In genomic region chr10:78519792-78520191, GRCm38 (mm10) we compare ENCODE assay signal across 26 mouse cellular contexts. TPM values are rescaled to one million over a fixed set of nuclear protein-coding genes. Genes with fewer than 3 reads are reported as not detected.
A peak's percentile ranks its signal among the peaks of the same experiment; 100 is the strongest.
DNase-seq lines count a peak whose midpoint lies in the region; ATAC-seq and TF ChIP-seq lines count a peak whose summit lies in the region.
"Had no signal": no experiment of that assay in that cellular context is flagged by ENCODE, and none has a peak within 500 bp of the region (broad histone marks: within the 10 kb centered on the region; RNA-seq: fewer than 3 reads in every experiment).

No protein-coding gene starts in this region.

- H3K36me3 ChIP-seq in heart, postnatal 0 days (replicated peaks; ENCODE audit: control insufficient read depth, insufficient read depth, low read length): no peaks in the 10 kb centered on the region
- H3K36me3 ChIP-seq in heart, embryonic 12.5 days: no peaks in the 10 kb centered on the region
- H3K36me3 ChIP-seq: limb, embryonic 12.5 days; liver, embryonic 12.5 days; midbrain, embryonic 10.5 days; neural tube, embryonic 12.5 days had no signal

- H3K4me3 ChIP-seq in heart, postnatal 0 days (ENCODE audit: low read depth, low read length): no peak overlapping the region
- no peak overlapping the region for H3K4me3 ChIP-seq in heart, embryonic 12.5 days
- H3K4me3 ChIP-seq: limb, embryonic 12.5 days; liver, embryonic 12.5 days; midbrain, embryonic 10.5 days; neural tube, embryonic 12.5 days had no signal

- TF ChIP-seq EP300 in heart, postnatal 0 days (IDR thresholded peaks at IDR 0.05; ENCODE audit: low read depth): no peak

- DNase-seq in heart, postnatal 0 days (ENCODE audit: low spot score): no peak
- DNase-seq in left cerebral cortex, postnatal 4 days: peak; percentile 60
- no peak for DNase-seq in left cerebral cortex, postnatal 14 days (ENCODE audit: low spot score in 2 of 2)
- peak; percentile 17 for DNase-seq in 3T3-L1 (ENCODE audit: low read depth, low spot score)
- peak; percentile 0 for DNase-seq in brain, embryonic 14.5 days (ENCODE audit: low read depth)
- DNase-seq in adrenal gland, postnatal 4 days (ENCODE audit: low spot score in 2 of 2): no peak
- DNase-seq: cerebellum, adult 11-12 months; kidney, adult 8-10 months; lung, adult 2 months; right cerebral cortex, adult 18-20 months had no signal

- intact Hi-C loops in left cerebral cortex, postnatal 4 days (cut with DNase I): no loop called here
- intact Hi-C loops in left cerebral cortex, postnatal 14 days (cut with DNase I): no loop called here

- no peak overlapping the region for H3K9ac ChIP-seq in heart, postnatal 0 days (replicated peaks; ENCODE audit: low read depth, low read length)
- no peak overlapping the region for H3K9ac ChIP-seq in heart, embryonic 12.5 days
- H3K9ac ChIP-seq: limb, embryonic 12.5 days; liver, embryonic 12.5 days; neural tube, embryonic 12.5 days had no signal

- H3K4me1 ChIP-seq in heart, postnatal 0 days (ENCODE audit: control insufficient read depth, insufficient read depth): no peaks in the 10 kb centered on the region
- no peaks in the 10 kb centered on the region for H3K4me1 ChIP-seq in heart, embryonic 12.5 days (replicated peaks)
- H3K4me1 ChIP-seq: limb, embryonic 12.5 days; liver, embryonic 12.5 days; midbrain, embryonic 10.5 days; neural tube, embryonic 12.5 days had no signal

- ATAC-seq in heart, postnatal 0 days (ENCODE audit: insufficient read depth, low read depth): peak; percentile 17; the same call in 1 of the 2 replicates
- no peak for ATAC-seq in heart, embryonic 12.5 days (ENCODE audit: insufficient number of reproducible peaks, low FRiP score)

- TF ChIP-seq CTCF in heart, postnatal 0 days (IDR thresholded peaks at IDR 0.05; ENCODE audit: low read depth): no peak
- no peak for TF ChIP-seq CTCF in brain, embryonic 14.5 days (IDR thresholded peaks at IDR 0.05; ENCODE audit: borderline replicate concordance, extremely low read depth, insufficient read depth, insufficient read length)

- 57% methylated on average over 9 of the region's 9 CpGs for WGBS in heart, postnatal 0 days
- 71% methylated on average over 9 of the region's 9 CpGs for WGBS in heart, embryonic 12.5 days

- no peak overlapping the region for H3K27ac ChIP-seq in heart, postnatal 0 days (ENCODE audit: low read depth)
- no peak overlapping the region for H3K27ac ChIP-seq in heart, embryonic 12.5 days (ENCODE audit: poor library complexity, severe bottlenecking)
- H3K27ac ChIP-seq: limb, embryonic 12.5 days; liver, embryonic 12.5 days; midbrain, embryonic 10.5 days; neural tube, embryonic 12.5 days; stomach, postnatal 0 days had no signal

- H3K9me3 ChIP-seq in heart, postnatal 0 days (replicated peaks; ENCODE audit: control insufficient read depth, low read length): no peaks in the 10 kb centered on the region
- no peaks in the 10 kb centered on the region; the same call in 1 of the 2 replicates for H3K9me3 ChIP-seq in heart, embryonic 12.5 days (replicated peaks)
- H3K9me3 ChIP-seq: limb, embryonic 12.5 days; liver, embryonic 12.5 days; midbrain, embryonic 10.5 days; neural tube, embryonic 12.5 days had no signal

- no peaks in the 10 kb centered on the region for H3K27me3 ChIP-seq in heart, postnatal 0 days (ENCODE audit: control insufficient read depth, insufficient read depth, low read length)
- 0 out of 2 replicates have a peak, but pooled peaks cover 4% of the 10 kb centered on the region for H3K27me3 ChIP-seq in heart, embryonic 12.5 days (replicated peaks)
- H3K27me3 ChIP-seq: neural tube, embryonic 12.5 days had no signal

- no peak overlapping the region for H3K4me2 ChIP-seq in heart, postnatal 0 days (ENCODE audit: low read depth, low read length)
- no peak overlapping the region for H3K4me2 ChIP-seq in heart, embryonic 12.5 days
- H3K4me2 ChIP-seq: limb, embryonic 12.5 days; liver, embryonic 12.5 days; neural tube, embryonic 12.5 days had no signal

- no peak for TF ChIP-seq POLR2A in brain, embryonic 14.5 days (IDR thresholded peaks at IDR 0.05; ENCODE audit: borderline replicate concordance, extremely low read depth, insufficient read depth, insufficient read length, poor library complexity, severe bottlenecking)

RNA-seq across cellular contexts. Expression of gene Olfr1358, which starts 2.6 kb away (rescaled TPM):
- total RNA-seq in heart, postnatal 0 days (2014; rRNA removed; ENCODE audit: low replicate concordance): not detected in 2 replicates
- polyA plus RNA-seq in heart, postnatal 0 days (2015; fragmentation: Nextera tagmentation; extraction: Ambion mirVana): not detected in 2 replicates
- polyA plus RNA-seq in heart, embryonic 12.5 days (2016; fragmentation: Nextera tagmentation; extraction: Ambion mirVana): not detected in 2 replicates
- not detected for total RNA-seq in left cerebral cortex, postnatal 4 days (2021)
- total RNA-seq in left cerebral cortex, postnatal 14 days (2021): not detected
- polyA plus RNA-seq in brain, embryonic 14.5 days (2012; rRNA removed): 0.08 TPM in 1 of 2 replicates, not detected in the other
- not detected for total RNA-seq in adrenal gland, postnatal 4 days (2021)
- total RNA-seq: adrenal gland, adult 2 months; gastrocnemius, adult 8-10 months; granulocyte monocyte progenitor cell, adult 5-6 weeks; hematopoietic stem cell, adult 5-6 weeks; layer of hippocampus, postnatal 10 days; left cerebral cortex, adult 8-10 months; monocyte, adult 5-6 weeks had no signal
- polyA plus RNA-seq: adrenal gland, adult 2 months; forebrain, embryonic 11.5 days; frontal cortex, adult 2 months; inflammation-experienced regulatory T-cells, adult 6 months; limb, embryonic 12.5 days; liver, embryonic 12.5 days; lung, adult 2 months; midbrain, embryonic 10.5 days; neural tube, embryonic 12.5 days; stomach, postnatal 0 days had no signal

RNA-seq across cellular contexts. Expression of gene Ilvbl, which starts 54.4 kb away (rescaled TPM):
- total RNA-seq in heart, postnatal 0 days (2014; rRNA removed; ENCODE audit: low replicate concordance): 58.4 and 62.1 TPM in 2 replicates
- 72.2 and 73.7 TPM in 2 replicates for polyA plus RNA-seq in heart, postnatal 0 days (2015; fragmentation: Nextera tagmentation; extraction: Ambion mirVana)
- 46.5 and 47.6 TPM in 2 replicates for polyA plus RNA-seq in heart, embryonic 12.5 days (2016; fragmentation: Nextera tagmentation; extraction: Ambion mirVana)
- total RNA-seq in left cerebral cortex, postnatal 4 days (2021): 10 to 100 TPM; 30.0 to 39.9 TPM
- 10 to 100 TPM; 18.2 to 27.4 TPM for total RNA-seq in left cerebral cortex, postnatal 14 days (2021)
- 44.6 and 45.2 TPM in 2 replicates for polyA plus RNA-seq in brain, embryonic 14.5 days (2012; rRNA removed)
- total RNA-seq in adrenal gland, postnatal 4 days (2021): 10 to 100 TPM; 76.5 to 88.8 TPM

RNA-seq across cellular contexts. Expression of gene Pdxk, which starts 55.0 kb away (rescaled TPM):
- total RNA-seq in heart, postnatal 0 days (2014; rRNA removed; ENCODE audit: low replicate concordance): 3.7 and 4.5 TPM in 2 replicates
- 3.8 and 4.6 TPM in 2 replicates for polyA plus RNA-seq in heart, postnatal 0 days (2015; fragmentation: Nextera tagmentation; extraction: Ambion mirVana)
- polyA plus RNA-seq in heart, embryonic 12.5 days (2016; fragmentation: Nextera tagmentation; extraction: Ambion mirVana): 5.4 and 5.5 TPM in 2 replicates
- total RNA-seq in left cerebral cortex, postnatal 4 days (2021): 10 to 100 TPM; 41.1 to 45.1 TPM
- 10 to 100 TPM; 92.2 to 92.3 TPM for total RNA-seq in left cerebral cortex, postnatal 14 days (2021)
- polyA plus RNA-seq in brain, embryonic 14.5 days (2012; rRNA removed): 13.8 and 26.2 TPM in 2 replicates
- 10 to 100 TPM; 20.4 to 20.8 TPM for total RNA-seq in adrenal gland, postnatal 4 days (2021)

Comparison
In these comparisons a context has a peak if more than half of its experiments do, and no peak if none do; other contexts are left out.
1. DNase-seq: peak in left cerebral cortex, postnatal 4 days (single experiment), 3T3-L1 (single experiment) and brain, embryonic 14.5 days (single experiment); none in heart, postnatal 0 days (single experiment), left cerebral cortex, postnatal 14 days (0 of 2) and adrenal gland, postnatal 4 days (0 of 2).